Comparison of ENCODE assay signal across 25 mouse cellular contexts in the genomic region with DNA sequence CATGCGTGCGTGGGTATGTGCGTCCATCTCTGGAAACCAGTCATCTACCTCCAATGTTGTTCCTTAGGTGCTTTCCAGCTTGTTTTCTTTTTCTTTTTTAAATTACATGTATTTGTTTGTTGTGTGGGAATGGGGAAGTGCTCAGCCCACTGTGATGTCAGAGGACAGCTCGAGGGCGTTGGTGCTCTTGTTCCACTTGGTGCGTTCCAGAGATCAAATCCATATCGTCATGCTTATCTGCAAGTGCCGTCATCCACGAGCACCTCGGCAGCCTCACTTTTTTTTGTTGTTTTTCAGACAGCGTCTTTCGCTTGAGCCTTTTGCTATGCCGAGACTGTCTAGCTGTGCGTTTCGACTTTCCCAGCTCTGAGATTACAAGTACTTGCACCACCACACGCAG.
"Had no signal": no experiment of that assay in that cellular context is flagged by ENCODE, and none has a peak within 500 bp of the region (broad histone marks: within the 10 kb centered on the region; RNA-seq: fewer than 3 reads in every experiment).

No protein-coding gene starts in this region.

- ATAC-seq: forebrain, postnatal 0 days; hindbrain, postnatal 0 days; intestine, embryonic 16.5 days had no signal

- DNase-seq: forebrain, postnatal 0 days; gastrocnemius, postnatal 14 days; gastrocnemius, postnatal 36 days; heart, adult 11 months; heart, adult 2 months; heart, postnatal 10 days; kidney, adult 11 months; kidney, adult 2 months; kidney, adult 9 months; kidney, postnatal 14 days; kidney, postnatal 36 days; layer of hippocampus, adult 9-11 months; layer of hippocampus, postnatal 36 days; liver had no signal

- H3K9ac ChIP-seq: forebrain, postnatal 0 days; heart, embryonic 15.5 days; hindbrain, embryonic 13.5 days; hindbrain, embryonic 15.5 days; kidney, embryonic 15.5 days; limb, embryonic 12.5 days had no signal

- H3K27me3 ChIP-seq: heart, embryonic 15.5 days; hindbrain, embryonic 13.5 days; hindbrain, embryonic 15.5 days; kidney, embryonic 15.5 days; limb, embryonic 12.5 days had no signal

- H3K4me3 ChIP-seq: heart, adult 2 months; heart, embryonic 10.5 days; heart, embryonic 15.5 days; hindbrain, embryonic 13.5 days; hindbrain, embryonic 15.5 days; kidney, embryonic 15.5 days; limb, embryonic 10.5 days; limb, embryonic 12.5 days had no signal

- H3K9me3 ChIP-seq: heart, embryonic 10.5 days; heart, embryonic 15.5 days; hindbrain, embryonic 13.5 days; hindbrain, embryonic 15.5 days; kidney, embryonic 15.5 days; limb, embryonic 10.5 days; limb, embryonic 12.5 days had no signal

- H3K4me1 ChIP-seq: hindbrain, embryonic 13.5 days; hindbrain, embryonic 15.5 days; limb, embryonic 12.5 days had no signal

- H3K27ac ChIP-seq: heart, adult 2 months; heart, embryonic 10.5 days; heart, embryonic 15.5 days; hindbrain, embryonic 13.5 days; hindbrain, embryonic 15.5 days; hindbrain, postnatal 0 days; kidney, embryonic 15.5 days; kidney, postnatal 0 days; limb, embryonic 10.5 days; limb, embryonic 12.5 days had no signal

- H3K4me2 ChIP-seq: heart, embryonic 15.5 days; hindbrain, embryonic 13.5 days; hindbrain, embryonic 15.5 days; kidney, embryonic 15.5 days; limb, embryonic 12.5 days; liver, embryonic 11.5 days had no signal

- H3K36me3 ChIP-seq: heart, embryonic 10.5 days; heart, embryonic 15.5 days; hindbrain, embryonic 13.5 days; hindbrain, embryonic 15.5 days; kidney, embryonic 15.5 days; limb, embryonic 10.5 days; limb, embryonic 12.5 days had no signal
